Mouse (Mus musculus) lung, embryonic 14.5 days (tissue): ENCODE results near the gene Adgrl3. TPM values are rescaled to one million over a fixed set of nuclear protein-coding genes. Genes with fewer than 3 reads are reported as not detected.
A peak's percentile ranks its signal among the peaks of the same experiment; 100 is the strongest.

Experiments
- ATAC-seq: fragments of 200-750 bp; cut with Nextera tagmentation; 2 replicates; pipeline ENCODE4 v1.8.0; 2017; ENCODE audit warnings: mild to moderate bottlenecking, moderate TSS enrichment, moderate library complexity; ENCODE audit not compliant: insufficient read depth
- DNase-seq: peaks from one replicate; pipeline ENCODE4 v3.0.0-alpha.2; 2015
- H3K27ac ChIP-seq: fragments of 300-500 bp; sonication (generic); 2 replicates; pipeline ENCODE4 v1.5.1; 2014; ENCODE audit warnings: low read depth, mild to moderate bottlenecking, moderate library complexity
- H3K27me3 ChIP-seq: fragments of 300-500 bp; sonication (generic); 2 replicates; pipeline ENCODE4 v1.6.1; 2014; ENCODE audit warnings: low read length, control low read depth; ENCODE audit not compliant: insufficient read depth
- H3K36me3 ChIP-seq: fragments of 300-500 bp; sonication (generic); 2 replicates; pipeline ENCODE4 v1.6.1; 2014; ENCODE audit warnings: control low read depth; ENCODE audit not compliant: insufficient read depth
- H3K4me1 ChIP-seq: fragments of 300-500 bp; sonication (generic); 2 replicates; pipeline ENCODE4 v1.6.1; 2014; ENCODE audit warnings: antibody characterized with exemption, control low read depth; ENCODE audit not compliant: insufficient read depth
- H3K4me2 ChIP-seq: fragments of 300-500 bp; sonication (generic); 2 replicates; pipeline ENCODE4 v1.6.1; 2014; ENCODE audit warnings: mild to moderate bottlenecking
- H3K4me3 ChIP-seq: fragments of 300-500 bp; sonication (generic); 2 replicates; pipeline ENCODE4 v1.5.1; 2014; ENCODE audit warnings: low read depth, low read length
- H3K9ac ChIP-seq: fragments of 300-500 bp; sonication (generic); 2 replicates; pipeline ENCODE4 v1.6.1; 2014
- H3K9me3 ChIP-seq: fragments of 300-500 bp; sonication (generic); 2 replicates; pipeline ENCODE4 v1.6.1; 2016; ENCODE audit warnings: low read depth, low read length, control low read depth
- CTCF ChIP-seq: IDR thresholded peaks from 2 replicates; pipeline ENCODE4 v1.5.1; 2016; ENCODE audit warnings: antibody characterized with exemption, low read depth
- WGBS: fragments of 180-500 bp; shearing (Covaris S2); extraction: QIAGEN DNeasy Blood & Tissue Kit; methylation state at CpG from one replicate; pipeline ENCODE4 v1.1.7; 2014; 5-methylcytosine and 5-hydroxymethylcytosine counted together
- polyA plus RNA-seq: library from polyadenylated mRNA; unstranded; fragments of >200 nt; fragmentation: Nextera tagmentation; extraction: Ambion mirVana; gene quantifications from 2 replicates; pipeline ENCODE4 v1.2.1, GENCODE M21; 2014

Gene Adgrl3
- polyA plus RNA-seq, 1 experiment from 2014 or later: 19.6 TPM

- H3K36me3 ChIP-seq: no peaks in the 10 kb centered on the region
- H3K9me3 ChIP-seq: no peaks in the 10 kb centered on the region
- H3K27ac ChIP-seq: no peak overlapping the region
- 41% methylated on average over 18 of the region's 18 CpGs for WGBS
- no peaks in the 10 kb centered on the region for H3K27me3 ChIP-seq
- H3K4me3 ChIP-seq: no peak overlapping the region
- H3K4me2 ChIP-seq: 0 out of 2 replicates have a peak overlapping the region, but pooled peaks have one; percentile 10
- H3K4me1 ChIP-seq: no peaks in the 10 kb centered on the region
- 0 out of 2 replicates have a peak, but pooled peaks have one; percentile 3 for TF ChIP-seq CTCF
- H3K9ac ChIP-seq: no peak overlapping the region
- no peak for ATAC-seq
- DNase-seq: peak; percentile 7
These were observed 309.6 kb downstream of the Adgrl3 start for GRCm38 (mm10) chr5:81329571-81329971.

GRCm38 (mm10) chr5:81344330-81344729, 324.4 kb downstream of the Adgrl3 start:
- Histone ChIP-seq H3K9me3 (no peaks in the 10 kb centered on the region), H3K4me3 (no peak overlapping the region), H3K4me2 (no peak overlapping the region), H3K36me3 (no peaks in the 10 kb centered on the region), H3K4me1 (no peaks in the 10 kb centered on the region), H3K9ac (no peak overlapping the region), H3K27ac (no peak overlapping the region), H3K27me3 (no peaks in the 10 kb centered on the region)
- WGBS: 53% methylated on average over 1 of the region's 1 CpGs
- no peak for DNase-seq
- ATAC-seq: no peak
- no peak for TF ChIP-seq CTCF

- Histone ChIP-seq H3K4me2 (no peak overlapping the region), H3K4me1 (no peaks in the 10 kb centered on the region), H3K9ac (no peak overlapping the region), H3K36me3 (no peaks in the 10 kb centered on the region), H3K9me3 (no peaks in the 10 kb centered on the region), H3K27me3 (no peaks in the 10 kb centered on the region), H3K27ac (no peak overlapping the region), H3K4me3 (no peak overlapping the region)
- ATAC-seq: peak; percentile 60; the same call in 1 of the 2 replicates
- 14% methylated on average over 3 of the region's 3 CpGs for WGBS
- TF ChIP-seq CTCF: no peak
- DNase-seq: no peak
These were observed 325.1 kb downstream of the Adgrl3 start for GRCm38 (mm10) chr5:81345096-81345435.

- no peak overlapping the region for H3K4me3 ChIP-seq
- H3K9me3 ChIP-seq: no peaks in the 10 kb centered on the region
- DNase-seq (peak; percentile 72), ATAC-seq (peak; percentile 79; the same call in 1 of the 2 replicates)
- no peaks in the 10 kb centered on the region for H3K4me1 ChIP-seq
- no peak overlapping the region for H3K27ac ChIP-seq
- 48% methylated on average over 9 of the region's 9 CpGs for WGBS
- no peak overlapping the region for H3K9ac ChIP-seq
- no peaks in the 10 kb centered on the region for H3K36me3 ChIP-seq
- H3K27me3 ChIP-seq: no peaks in the 10 kb centered on the region
- TF ChIP-seq CTCF: no peak
- H3K4me2 ChIP-seq: no peak overlapping the region
These were observed 325.6 kb downstream of the Adgrl3 start for GRCm38 (mm10) chr5:81345436-81346131.

GRCm38 (mm10) chr5:81347571-81347970, 327.6 kb downstream of the Adgrl3 start:
- WGBS: 28% methylated on average over 4 of the region's 4 CpGs
- no peak for TF ChIP-seq CTCF
- peak; percentile 84 for DNase-seq
- Histone ChIP-seq H3K4me1 (no peaks in the 10 kb centered on the region), H3K36me3 (no peaks in the 10 kb centered on the region), H3K4me2 (no peak overlapping the region), H3K9me3 (no peaks in the 10 kb centered on the region), H3K4me3 (no peak overlapping the region), H3K9ac (no peak overlapping the region), H3K27me3 (no peaks in the 10 kb centered on the region), H3K27ac (no peak overlapping the region)
- ATAC-seq: no peak

- no peak for ATAC-seq
- no peaks in the 10 kb centered on the region for H3K36me3 ChIP-seq
- WGBS: 68% methylated on average over 2 of the region's 2 CpGs
- no peak for DNase-seq
- no peak overlapping the region for H3K27ac ChIP-seq
- no peaks in the 10 kb centered on the region for H3K27me3 ChIP-seq
- no peaks in the 10 kb centered on the region for H3K9me3 ChIP-seq
- TF ChIP-seq CTCF: no peak
- H3K4me1 ChIP-seq: no peaks in the 10 kb centered on the region
- no peak overlapping the region for H3K9ac ChIP-seq
- no peak overlapping the region for H3K4me2 ChIP-seq
- no peak overlapping the region for H3K4me3 ChIP-seq
These were observed 339.6 kb downstream of the Adgrl3 start for GRCm38 (mm10) chr5:81359560-81359959.

- Histone ChIP-seq H3K9me3 (no peaks in the 10 kb centered on the region), H3K27ac (no peak overlapping the region), H3K9ac (no peak overlapping the region), H3K27me3 (no peaks in the 10 kb centered on the region), H3K4me3 (no peak overlapping the region), H3K4me2 (no peak overlapping the region), H3K4me1 (no peaks in the 10 kb centered on the region), H3K36me3 (no peaks in the 10 kb centered on the region)
- TF ChIP-seq CTCF: no peak
- ATAC-seq (peak; percentile 77; the same call in 1 of the 2 replicates), DNase-seq (peak; percentile 60)
- 43% methylated on average over 8 of the region's 8 CpGs for WGBS
These were observed 344.3 kb downstream of the Adgrl3 start for GRCm38 (mm10) chr5:81364198-81364643.
